ENCODE assay signal across 11 mouse cellular contexts in genomic region chr8:119715221-119715620, GRCm38 (mm10). TPM values are rescaled to one million over a fixed set of nuclear protein-coding genes. Genes with fewer than 3 reads are reported as not detected.
DNase-seq lines count a peak whose midpoint lies in the region; ATAC-seq and TF ChIP-seq lines count a peak whose summit lies in the region.
"Had no signal": no experiment of that assay in that cellular context is flagged by ENCODE, and none has a peak within 500 bp of the region (broad histone marks: within the 10 kb centered on the region; RNA-seq: fewer than 3 reads in every experiment).

No protein-coding gene starts in this region.

- peak; percentile 77 for DNase-seq in adrenal gland, postnatal 10 days
- DNase-seq in heart, postnatal 36 days: peak; percentile 36 to 60
- peak; percentile 62 for DNase-seq in lung, adult 2 months
- DNase-seq in cerebellum, adult 11 months: no peak
- no peak for DNase-seq in layer of hippocampus, adult 11-12 months (ENCODE audit: low spot score)
- DNase-seq in hindbrain, postnatal 0 days (ENCODE audit: low spot score): no peak
- DNase-seq: midbrain, embryonic 14.5 days; thymus, adult 18-20 months had no signal

- H3K4me3 ChIP-seq in C2C12 (ENCODE audit: insufficient read depth, poor library complexity, severe bottlenecking): no peak overlapping the region
- no peak overlapping the region for H3K4me3 ChIP-seq in lung, adult 2 months (replicated peaks; ENCODE audit: extremely low read depth, low read depth, low read length)
- no peak overlapping the region for H3K4me3 ChIP-seq in hindbrain, postnatal 0 days (ENCODE audit: low read length)

- no peak overlapping the region for H3K9ac ChIP-seq in hindbrain, postnatal 0 days (replicated peaks; ENCODE audit: low read length)

- peaks cover 30% of the 10 kb centered on the region for H3K4me1 ChIP-seq in lung, adult 2 months (ENCODE audit: control insufficient read depth, insufficient read depth, low read length)
- peaks cover 3% of the 10 kb centered on the region; the same call in 1 of the 2 replicates for H3K4me1 ChIP-seq in hindbrain, postnatal 0 days (ENCODE audit: insufficient read depth, low read length)

- WGBS in lung, adult 2 months: 10% methylated on average over 12 of the region's 12 CpGs
- 60% methylated on average over 12 of the region's 12 CpGs for WGBS in hindbrain, postnatal 0 days

- no peak for ATAC-seq in hindbrain, postnatal 0 days
- no peak for ATAC-seq in CD4-positive, CD25-positive, alpha-beta regulatory T cell, adult 4 months

- H3K27me3 ChIP-seq in C2C12 (ENCODE audit: control insufficient read depth, insufficient read depth, insufficient read length): no peaks in the 10 kb centered on the region
- H3K27me3 ChIP-seq in hindbrain, postnatal 0 days (ENCODE audit: insufficient read depth, low read length): no peaks in the 10 kb centered on the region

- H3K9me3 ChIP-seq in hindbrain, postnatal 0 days (ENCODE audit: low read length): no peaks in the 10 kb centered on the region

- no peak for TF ChIP-seq CTCF in C2C12 (IDR thresholded peaks at IDR 0.05; ENCODE audit: control insufficient read depth, insufficient read depth, insufficient read length)
- TF ChIP-seq CTCF in lung, adult 2 months (IDR thresholded peaks at IDR 0.05; ENCODE audit: insufficient read depth, low read length): no peak
- TF ChIP-seq CTCF in hindbrain, postnatal 0 days (IDR thresholded peaks at IDR 0.05; ENCODE audit: low read depth): no peak

- H3K4me2 ChIP-seq in hindbrain, postnatal 0 days (ENCODE audit: low read depth, low read length): no peak overlapping the region

- intact Hi-C loops in heart, postnatal 36 days (cut with DNase I): no loop called here

- no peaks in the 10 kb centered on the region for H3K79me3 ChIP-seq in C2C12 (ENCODE audit: low read depth)

- no peak overlapping the region; the same call in 1 of the 2 replicates for H3K27ac ChIP-seq in hindbrain, postnatal 0 days

- peak overlapping the region; percentile 60 for H3ac ChIP-seq in C2C12 (ENCODE audit: control insufficient read depth, insufficient read length, low read depth)

- H3K79me2 ChIP-seq in C2C12 (ENCODE audit: control insufficient read depth, insufficient read depth): no peaks in the 10 kb centered on the region

- no peaks in the 10 kb centered on the region for H3K36me3 ChIP-seq in C2C12 (ENCODE audit: control insufficient read depth, insufficient read depth)
- no peaks in the 10 kb centered on the region for H3K36me3 ChIP-seq in hindbrain, postnatal 0 days (ENCODE audit: insufficient read depth, low read length)

- TF ChIP-seq POLR2A in lung, adult 2 months (IDR thresholded peaks at IDR 0.05; ENCODE audit: borderline replicate concordance, extremely low read depth, low read depth, low read length): peak; percentile 55; the same call in 1 of the 2 replicates

TF ChIP-seq in C2C12, 6 proteins besides CTCF, POLR2A, EP300 and RAD21:
- no peak for TF ChIP-seq USF1 (IDR thresholded peaks at IDR 0.05; ENCODE audit: low read depth)
- TF ChIP-seq CEBPB (IDR thresholded peaks at IDR 0.05; ENCODE audit: low read depth): peak; percentile 99
- TF ChIP-seq FOSL1 (IDR thresholded peaks at IDR 0.05; ENCODE audit: insufficient read depth, low read length, poor library complexity, severe bottlenecking): no peak
- TF ChIP-seq MYOG (IDR thresholded peaks at IDR 0.05; ENCODE audit: control insufficient read depth, extremely low read depth, insufficient read length): no peak
- peak; percentile 2 for TF ChIP-seq MYOD1 (IDR thresholded peaks at IDR 0.05; ENCODE audit: control insufficient read depth, insufficient read length, low read depth)

RNA-seq across cellular contexts. Expression of gene Atp2c2, which starts 15.4 kb away (rescaled TPM):
- polyA plus RNA-seq in C2C12 (2012; fragmentation: generic; extraction: Trizol): 0.02 TPM
- under 1 TPM; 0.12 to 0.39 TPM for total RNA-seq in adrenal gland, postnatal 10 days (2021)
- not detected for total RNA-seq in heart, postnatal 36 days (2021)
- polyA plus RNA-seq in lung, adult 2 months (2012; rRNA removed): 5.4 and 7.2 TPM in 2 replicates
- total RNA-seq in hindbrain, postnatal 0 days (2014; rRNA removed): 0.26 and 0.29 TPM in 2 replicates
- polyA plus RNA-seq in hindbrain, postnatal 0 days (2015; fragmentation: Nextera tagmentation; extraction: Ambion mirVana): 0.66 and 0.98 TPM in 2 replicates
- under 1 TPM in 1 of 2 experiments, not detected in 1; 0.18 TPM for polyA plus RNA-seq in CD4-positive, CD25-positive, alpha-beta regulatory T cell, adult 4 months (2017; shearing (Covaris generic))
- total RNA-seq: hematopoietic stem cell, adult 5-6 weeks had no signal

RNA-seq across cellular contexts. Expression of gene Wfdc1, which starts 49.1 kb away (rescaled TPM):
- polyA plus RNA-seq in C2C12 (2012; fragmentation: generic; extraction: Trizol): not detected
- total RNA-seq in adrenal gland, postnatal 10 days (2021): 10 to 100 TPM; 15.4 to 17.4 TPM
- 10 to 100 TPM; 33.5 to 40.7 TPM for total RNA-seq in heart, postnatal 36 days (2021)
- polyA plus RNA-seq in lung, adult 2 months (2012; rRNA removed): 122 and 130 TPM in 2 replicates
- total RNA-seq in hindbrain, postnatal 0 days (2014; rRNA removed): 20.6 and 24.1 TPM in 2 replicates
- 10.6 and 12.0 TPM in 2 replicates for polyA plus RNA-seq in hindbrain, postnatal 0 days (2015; fragmentation: Nextera tagmentation; extraction: Ambion mirVana)
- polyA plus RNA-seq in CD4-positive, CD25-positive, alpha-beta regulatory T cell, adult 4 months (2017; shearing (Covaris generic)): not detected
- total RNA-seq: hematopoietic stem cell, adult 5-6 weeks had no signal

Comparison
In these comparisons a context has a peak if more than half of its experiments do, and no peak if none do; other contexts are left out.
1. DNase-seq: peak in adrenal gland, postnatal 10 days (single experiment), heart, postnatal 36 days (2 of 2) and lung, adult 2 months (single experiment); none in cerebellum, adult 11 months (single experiment), layer of hippocampus, adult 11-12 months (single experiment) and hindbrain, postnatal 0 days (single experiment).
2. RNA of gene Wfdc1, which starts 49.1 kb away (polyA plus RNA-seq): 122 to 130 TPM in lung, adult 2 months and 10.6 to 12.0 TPM in hindbrain, postnatal 0 days; not detected in C2C12 (single experiment) and not detected in CD4-positive, CD25-positive, alpha-beta regulatory T cell, adult 4 months; every median in the first group is over 10 times any median in the second.